Mouse (Mus musculus) intestine, embryonic 16.5 days (tissue): Measurements from ENCODE around the gene Antxr1. TPM values are rescaled to one million over a fixed set of nuclear protein-coding genes. Genes with fewer than 3 reads are reported as not detected.

Experiments
- ATAC-seq: fragments of 200-750 bp; cut with Nextera tagmentation; 2 replicates; pipeline ENCODE4 v1.8.0; 2017; ENCODE audit warnings: moderate TSS enrichment, moderate library complexity
- H3K27ac ChIP-seq: fragments of 300-500 bp; sonication (generic); 2 replicates; pipeline ENCODE4 v1.5.1; 2014; ENCODE audit warnings: mild to moderate bottlenecking, low read length
- H3K27me3 ChIP-seq: fragments of 300-500 bp; sonication (generic); replicated peaks from 2 replicates; pipeline ENCODE4 v1.6.1; 2014; ENCODE audit warnings: low read length, control low read depth, mixed read lengths; ENCODE audit not compliant: control insufficient read depth, insufficient read depth
- H3K36me3 ChIP-seq: fragments of 300-500 bp; sonication (generic); 2 replicates; pipeline ENCODE4 v1.6.1; 2014; ENCODE audit warnings: low read length, control low read depth; ENCODE audit not compliant: control insufficient read depth, insufficient read depth
- H3K4me1 ChIP-seq: fragments of 300-500 bp; sonication (generic); 2 replicates; pipeline ENCODE4 v1.6.1; 2014; ENCODE audit warnings: low read length, control low read depth, mixed read lengths; ENCODE audit not compliant: control insufficient read depth, insufficient read depth
- H3K4me2 ChIP-seq: fragments of 300-500 bp; sonication (generic); 2 replicates; pipeline ENCODE4 v1.6.1; 2014; ENCODE audit warnings: low read depth, low read length, control low read depth
- H3K4me3 ChIP-seq: fragments of 300-500 bp; sonication (generic); 2 replicates; pipeline ENCODE4 v1.5.1; 2014; ENCODE audit warnings: mild to moderate bottlenecking, low read length
- H3K9ac ChIP-seq: fragments of 300-500 bp; sonication (generic); 2 replicates; pipeline ENCODE4 v1.6.1; 2014; ENCODE audit warnings: low read depth, low read length
- H3K9me3 ChIP-seq: fragments of 300-500 bp; sonication (generic); 2 replicates; pipeline ENCODE4 v1.6.1; 2016; ENCODE audit warnings: low read length, control low read depth; ENCODE audit not compliant: control insufficient read depth
- WGBS: fragments of 180-500 bp; shearing (Covaris S2); extraction: QIAGEN DNeasy Blood & Tissue Kit; methylation state at CpG from one replicate; pipeline ENCODE4 v1.1.7; 2014; 5-methylcytosine and 5-hydroxymethylcytosine counted together
- polyA plus RNA-seq: library from polyadenylated mRNA; unstranded; fragments of >200 nt; fragmentation: Nextera tagmentation; extraction: Ambion mirVana; gene quantifications from 2 replicates; pipeline ENCODE4 v1.2.1, GENCODE M21; 2015

The Antxr1 gene
- polyA plus RNA-seq, 1 experiment from 2014 or later = 3.9 TPM

- Histone ChIP-seq H3K9ac (no peak overlapping the region), H3K4me1 (peaks cover 10% of the 10 kb centered on the region), H3K4me2 (no peak overlapping the region), H3K36me3 (no peaks in the 10 kb centered on the region), H3K27me3 (no peaks in the 10 kb centered on the region), H3K9me3 (no peaks in the 10 kb centered on the region), H3K27ac (no peak overlapping the region), H3K4me3 (no peak overlapping the region)
- 76% methylated on average over 1 of the region's 1 CpGs for WGBS
- no peak for ATAC-seq
Measured at GRCm38 (mm10) chr6:87131078-87131477, 204.5 kb downstream of the Antxr1 start.

- 94% methylated on average over 7 of the region's 7 CpGs for WGBS
Measured at GRCm38 (mm10) chr6:87130628-87131027, 205.0 kb downstream of the Antxr1 start.

GRCm38 (mm10) chr6:87129861-87130260 is 205.8 kb downstream of the Antxr1 start:
- ATAC-seq = no peak
- 92% methylated on average over 8 of the region's 8 CpGs for WGBS
- H3K4me2 ChIP-seq = no peak overlapping the region

More at GRCm38 (mm10) chr6:87130628-87131027, 205.0 kb downstream of the Antxr1 start:
- Histone ChIP-seq H3K36me3 (no peaks in the 10 kb centered on the region), H3K9ac (no peak overlapping the region), H3K27ac (no peak overlapping the region), H3K9me3 (no peaks in the 10 kb centered on the region), H3K4me2 (no peak overlapping the region), H3K27me3 (no peaks in the 10 kb centered on the region), H3K4me1 (peaks cover 10% of the 10 kb centered on the region), H3K4me3 (no peak overlapping the region)
- no peak for ATAC-seq

GRCm38 (mm10) chr6:87127049-87127753 is 208.4 kb downstream of the Antxr1 start:
- no peaks in the 10 kb centered on the region for H3K36me3 ChIP-seq
- no peaks in the 10 kb centered on the region for H3K9me3 ChIP-seq
- no peak overlapping the region for H3K27ac ChIP-seq
- H3K27me3 ChIP-seq = no peaks in the 10 kb centered on the region
- no peak overlapping the region for H3K9ac ChIP-seq
- WGBS = 34% methylated on average over 8 of the region's 8 CpGs
- H3K4me2 ChIP-seq = no peak overlapping the region
- peaks cover 10% of the 10 kb centered on the region for H3K4me1 ChIP-seq
- ATAC-seq = peak; percentile 79
- H3K4me3 ChIP-seq = no peak overlapping the region

More at GRCm38 (mm10) chr6:87129861-87130260, 205.8 kb downstream of the Antxr1 start:
- H3K27me3 ChIP-seq = no peaks in the 10 kb centered on the region
- no peaks in the 10 kb centered on the region for H3K36me3 ChIP-seq
- H3K9ac ChIP-seq = no peak overlapping the region
- H3K9me3 ChIP-seq = no peaks in the 10 kb centered on the region
- H3K4me3 ChIP-seq = no peak overlapping the region
- peaks cover 10% of the 10 kb centered on the region for H3K4me1 ChIP-seq
- no peak overlapping the region for H3K27ac ChIP-seq

- no peak for ATAC-seq
- WGBS = 80% methylated on average over 4 of the region's 4 CpGs
- H3K4me2 ChIP-seq = no peak overlapping the region
- H3K36me3 ChIP-seq = no peaks in the 10 kb centered on the region
- no peaks in the 10 kb centered on the region for H3K27me3 ChIP-seq
- H3K4me3 ChIP-seq = no peak overlapping the region
- H3K9ac ChIP-seq = no peak overlapping the region
- no peak overlapping the region for H3K27ac ChIP-seq
- no peaks in the 10 kb centered on the region for H3K9me3 ChIP-seq
- peaks cover 12% of the 10 kb centered on the region for H3K4me1 ChIP-seq
Measured at GRCm38 (mm10) chr6:87123973-87124372, 211.6 kb downstream of the Antxr1 start.

- H3K4me1 ChIP-seq = peaks cover 12% of the 10 kb centered on the region
- no peaks in the 10 kb centered on the region for H3K36me3 ChIP-seq
- 74% methylated on average over 6 of the region's 6 CpGs for WGBS
- H3K4me2 ChIP-seq = no peak overlapping the region
- ATAC-seq = no peak
- no peaks in the 10 kb centered on the region for H3K27me3 ChIP-seq
- H3K9ac ChIP-seq = no peak overlapping the region
- H3K4me3 ChIP-seq = no peak overlapping the region
- no peak overlapping the region for H3K27ac ChIP-seq
- no peaks in the 10 kb centered on the region for H3K9me3 ChIP-seq
Measured at GRCm38 (mm10) chr6:87123406-87123805, 212.2 kb downstream of the Antxr1 start.

GRCm38 (mm10) chr6:87121961-87122360 is 213.7 kb downstream of the Antxr1 start:
- Histone ChIP-seq H3K4me3 (no peak overlapping the region), H3K27me3 (no peaks in the 10 kb centered on the region), H3K4me1 (peaks cover 3% of the 10 kb centered on the region), H3K4me2 (no peak overlapping the region), H3K27ac (no peak overlapping the region), H3K9ac (no peak overlapping the region), H3K9me3 (no peaks in the 10 kb centered on the region), H3K36me3 (no peaks in the 10 kb centered on the region)
- WGBS = 72% methylated on average over 7 of the region's 7 CpGs
- no peak for ATAC-seq

- Histone ChIP-seq H3K36me3 (no peaks in the 10 kb centered on the region), H3K4me1 (0 out of 2 replicates have a peak, but pooled peaks cover 2% of the 10 kb centered on the region), H3K4me3 (no peak overlapping the region), H3K9ac (no peak overlapping the region), H3K27me3 (no peaks in the 10 kb centered on the region), H3K9me3 (no peaks in the 10 kb centered on the region), H3K27ac (no peak overlapping the region), H3K4me2 (no peak overlapping the region)
- 84% methylated on average over 6 of the region's 6 CpGs for WGBS
- no peak for ATAC-seq
Measured at GRCm38 (mm10) chr6:87120661-87121060, 215.0 kb downstream of the Antxr1 start.

- H3K36me3 ChIP-seq = no peaks in the 10 kb centered on the region
- H3K4me1 ChIP-seq = 0 out of 2 replicates have a peak, but pooled peaks cover 2% of the 10 kb centered on the region
- 0 out of 2 replicates have a peak overlapping the region, but pooled peaks have one; percentile 28 for H3K9ac ChIP-seq
- ATAC-seq = peak; percentile 62
- no peak overlapping the region for H3K4me3 ChIP-seq
- WGBS = 38% methylated on average over 4 of the region's 4 CpGs
- H3K9me3 ChIP-seq = no peaks in the 10 kb centered on the region
- no peaks in the 10 kb centered on the region for H3K27me3 ChIP-seq
- H3K27ac ChIP-seq = peak overlapping the region; percentile 65
- peak overlapping the region; percentile 26 for H3K4me2 ChIP-seq
Measured at GRCm38 (mm10) chr6:87119975-87120374, 215.6 kb downstream of the Antxr1 start.
